In genomic region chr2:155627030-155627738, GRCm38 (mm10) we compare ENCODE assay signal across 8 mouse cellular contexts. TPM values are rescaled to one million over a fixed set of nuclear protein-coding genes. Genes with fewer than 3 reads are reported as not detected.
DNase-seq lines count a peak whose midpoint lies in the region; ATAC-seq and TF ChIP-seq lines count a peak whose summit lies in the region.

No protein-coding gene starts in this region.

- no peak overlapping the region for H3K4me2 ChIP-seq in hindbrain, embryonic 16.5 days (ENCODE audit: low read length)
- no peak overlapping the region for H3K4me2 ChIP-seq in midbrain, embryonic 16.5 days (ENCODE audit: low read length)
- H3K4me2 ChIP-seq in stomach, postnatal 0 days (replicated peaks; ENCODE audit: low read depth) = no peak overlapping the region

- no peak for TF ChIP-seq EP300 in stomach, postnatal 0 days (optimal IDR thresholded peaks at IDR 0.05)

- peak; percentile 98 for TF ChIP-seq CTCF in left cerebral cortex, adult 2 months (IDR thresholded peaks at IDR 0.05)
- peak; percentile 93 for TF ChIP-seq CTCF in stomach, postnatal 0 days (IDR thresholded peaks at IDR 0.05; ENCODE audit: low read depth)

- H3K9ac ChIP-seq in hindbrain, embryonic 16.5 days (ENCODE audit: low read depth, low read length) = no peak overlapping the region
- 0 out of 2 replicates have a peak overlapping the region, but pooled peaks have one; percentile 3 for H3K9ac ChIP-seq in midbrain, embryonic 16.5 days (ENCODE audit: low read depth, low read length)
- H3K9ac ChIP-seq in stomach, postnatal 0 days (ENCODE audit: low read length) = no peak overlapping the region

- H3K36me3 ChIP-seq in hindbrain, embryonic 10.5 days = peaks cover 14% of the 10 kb centered on the region
- H3K36me3 ChIP-seq in hindbrain, embryonic 16.5 days (ENCODE audit: control insufficient read depth, insufficient read depth, low read length) = 0 out of 2 replicates have a peak, but pooled peaks cover 2% of the 10 kb centered on the region
- no peaks in the 10 kb centered on the region for H3K36me3 ChIP-seq in midbrain, embryonic 16.5 days (ENCODE audit: control insufficient read depth, insufficient read depth, low read length)
- peaks cover 6% of the 10 kb centered on the region; the same call in 1 of the 2 replicates for H3K36me3 ChIP-seq in stomach, postnatal 0 days (ENCODE audit: control insufficient read depth, insufficient read depth, low read length)

- H3K27ac ChIP-seq in hindbrain, embryonic 10.5 days = no peak overlapping the region
- H3K27ac ChIP-seq in hindbrain, embryonic 16.5 days (ENCODE audit: low read depth, low read length) = no peak overlapping the region
- no peak overlapping the region for H3K27ac ChIP-seq in left cerebral cortex, adult 2 months
- no peak overlapping the region for H3K27ac ChIP-seq in midbrain, embryonic 16.5 days (ENCODE audit: low read length)
- no peak overlapping the region for H3K27ac ChIP-seq in stomach, postnatal 0 days (replicated peaks)

- ATAC-seq in hindbrain, embryonic 16.5 days = no peak
- no peak for ATAC-seq in midbrain, embryonic 16.5 days
- no peak for ATAC-seq in stomach, postnatal 0 days (ENCODE audit: low FRiP score, low TSS enrichment)

- H3K4me3 ChIP-seq in hindbrain, embryonic 10.5 days = no peak overlapping the region
- H3K4me3 ChIP-seq in hindbrain, embryonic 16.5 days (ENCODE audit: low read length) = no peak overlapping the region
- no peak overlapping the region for H3K4me3 ChIP-seq in left cerebral cortex, adult 2 months
- H3K4me3 ChIP-seq in midbrain, embryonic 16.5 days (ENCODE audit: low read depth, low read length) = no peak overlapping the region
- H3K4me3 ChIP-seq in stomach, postnatal 0 days (ENCODE audit: low read depth, low read length) = no peak overlapping the region

- DNase-seq in hindbrain, embryonic 10.5 days (ENCODE audit: low spot score) = peak; percentile 85
- peak; percentile 46 for DNase-seq in MEL-GATA-1-ER (ENCODE audit: extremely low read depth, low read depth)
- peak; percentile 90 to 92 for DNase-seq in cerebellum, postnatal 10 days
- peak; percentile 61 for DNase-seq in gastrocnemius, postnatal 25 days
- peak; percentile 72 to 73 for DNase-seq in left cerebral cortex, adult 2 months (ENCODE audit: extremely low spot score in 1 of 2, low spot score in 2 of 2)
- peak; percentile 86 for DNase-seq in stomach, postnatal 0 days (ENCODE audit: low spot score)

- no peaks in the 10 kb centered on the region for H3K9me3 ChIP-seq in hindbrain, embryonic 10.5 days
- no peaks in the 10 kb centered on the region for H3K9me3 ChIP-seq in hindbrain, embryonic 16.5 days (ENCODE audit: control insufficient read depth, low read length)
- H3K9me3 ChIP-seq in midbrain, embryonic 16.5 days (replicated peaks; ENCODE audit: control insufficient read depth, low read length, poor library complexity, severe bottlenecking) = no peaks in the 10 kb centered on the region
- no peaks in the 10 kb centered on the region for H3K9me3 ChIP-seq in stomach, postnatal 0 days (ENCODE audit: control insufficient read depth, low read length)

- peaks cover 89% of the 10 kb centered on the region for H3K27me3 ChIP-seq in hindbrain, embryonic 10.5 days (ENCODE audit: insufficient read depth, poor library complexity, severe bottlenecking)
- peaks cover 10% of the 10 kb centered on the region for H3K27me3 ChIP-seq in hindbrain, embryonic 16.5 days (replicated peaks; ENCODE audit: control insufficient read depth, insufficient read depth, low read length)
- peaks cover 22% of the 10 kb centered on the region for H3K27me3 ChIP-seq in midbrain, embryonic 16.5 days (ENCODE audit: control insufficient read depth, insufficient read depth, low read depth, low read length)
- no peaks in the 10 kb centered on the region for H3K27me3 ChIP-seq in stomach, postnatal 0 days (ENCODE audit: control insufficient read depth, insufficient read depth, low read length)

- intact Hi-C loops in left cerebral cortex, adult 2 months (cut with DNase I) = no loop called here

- peaks cover 52% of the 10 kb centered on the region for H3K4me1 ChIP-seq in hindbrain, embryonic 10.5 days (replicated peaks)
- peaks cover 21% of the 10 kb centered on the region for H3K4me1 ChIP-seq in hindbrain, embryonic 16.5 days (ENCODE audit: control insufficient read depth, insufficient read depth, low read depth, low read length)
- peaks cover 10% of the 10 kb centered on the region for H3K4me1 ChIP-seq in midbrain, embryonic 16.5 days (ENCODE audit: control insufficient read depth, insufficient read depth, low read length)
- H3K4me1 ChIP-seq in stomach, postnatal 0 days (replicated peaks; ENCODE audit: control insufficient read depth, insufficient read depth) = no peaks in the 10 kb centered on the region; the same call in 1 of the 2 replicates

- 41% methylated on average over 21 of the region's 21 CpGs for WGBS in hindbrain, embryonic 10.5 days
- WGBS in hindbrain, embryonic 16.5 days = 53% methylated on average over 21 of the region's 21 CpGs
- 49% methylated on average over 21 of the region's 21 CpGs for WGBS in midbrain, embryonic 16.5 days
- WGBS in stomach, postnatal 0 days = 68% methylated on average over 21 of the region's 21 CpGs

RNA-seq across cellular contexts. Expression of gene Myh7b, which starts 16.2 kb away (rescaled TPM):
- polyA plus RNA-seq in hindbrain, embryonic 10.5 days (2016; fragmentation: Nextera tagmentation; extraction: Ambion mirVana) = 0.49 and 0.69 TPM in 2 replicates
- 0.77 and 1.7 TPM in 2 replicates for polyA plus RNA-seq in hindbrain, embryonic 16.5 days (2015; fragmentation: Nextera tagmentation; extraction: Ambion mirVana)
- 1 to 10 TPM in 1 of 2 experiments, under 1 TPM in 1; 0.88 to 5.0 TPM for total RNA-seq in gastrocnemius, postnatal 25 days (2021)
- total RNA-seq in left cerebral cortex, adult 2 months (2021) = 10 to 100 TPM in 1 of 2 experiments, 1 to 10 TPM in 1; 7.1 to 10.9 TPM
- 0.80 and 1.0 TPM in 2 replicates for polyA plus RNA-seq in midbrain, embryonic 16.5 days (2015; fragmentation: Nextera tagmentation; extraction: Ambion mirVana)
- polyA plus RNA-seq in stomach, postnatal 0 days (2015; fragmentation: Nextera tagmentation; extraction: Ambion mirVana) = 0.05 and 0.15 TPM in 2 replicates

RNA-seq across cellular contexts. Expression of gene Gss, which starts 34.6 kb away (rescaled TPM):
- 19.9 and 20.6 TPM in 2 replicates for polyA plus RNA-seq in hindbrain, embryonic 10.5 days (2016; fragmentation: Nextera tagmentation; extraction: Ambion mirVana)
- 15.7 and 17.5 TPM in 2 replicates for polyA plus RNA-seq in hindbrain, embryonic 16.5 days (2015; fragmentation: Nextera tagmentation; extraction: Ambion mirVana)
- total RNA-seq in gastrocnemius, postnatal 25 days (2021) = 1 to 10 TPM; 5.6 to 5.9 TPM
- 10 to 100 TPM; 14.8 to 14.9 TPM for total RNA-seq in left cerebral cortex, adult 2 months (2021)
- polyA plus RNA-seq in midbrain, embryonic 16.5 days (2015; fragmentation: Nextera tagmentation; extraction: Ambion mirVana) = 13.6 and 15.1 TPM in 2 replicates
- 47.9 and 54.2 TPM in 2 replicates for polyA plus RNA-seq in stomach, postnatal 0 days (2015; fragmentation: Nextera tagmentation; extraction: Ambion mirVana)
